Mouse (Mus musculus) cerebellum, postnatal 36 days (tissue): Measurements from ENCODE around the gene Hspa1l.
"Not testable (repeated sequence)": the region's sequence is repeated elsewhere in the genome, so short reads cannot be mapped to it uniquely, and the experiment has no call there.

Experiments used
- DNase-seq, 2 experiments: peaks; one replicate each; pipeline ENCODE4 v3.0.0; 2021 to 2022; ENCODE audit warnings: mixed read lengths in 2 of 2

The Hspa1l gene

GRCm38 (mm10) chr17:34977000-34977399 lies 4.5 kb downstream of the Hspa1l start:
- no peak for DNase-seq

DNA sequence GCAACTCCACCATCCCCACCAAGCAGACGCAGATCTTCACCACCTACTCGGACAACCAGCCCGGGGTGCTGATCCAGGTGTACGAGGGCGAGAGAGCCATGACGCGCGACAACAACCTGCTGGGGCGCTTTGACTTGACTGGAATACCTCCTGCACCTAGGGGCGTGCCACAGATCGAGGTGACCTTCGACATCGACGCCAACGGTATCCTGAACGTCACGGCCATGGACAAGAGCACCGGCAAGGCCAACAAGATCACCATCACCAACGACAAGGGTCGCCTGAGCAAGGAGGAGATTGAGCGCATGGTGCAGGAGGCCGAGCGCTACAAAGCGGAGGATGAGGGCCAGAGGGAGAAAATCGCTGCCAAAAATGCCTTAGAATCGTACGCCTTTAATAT lies 5.7 kb downstream of the Hspa1l start:
- DNase-seq = no peak

DNA sequence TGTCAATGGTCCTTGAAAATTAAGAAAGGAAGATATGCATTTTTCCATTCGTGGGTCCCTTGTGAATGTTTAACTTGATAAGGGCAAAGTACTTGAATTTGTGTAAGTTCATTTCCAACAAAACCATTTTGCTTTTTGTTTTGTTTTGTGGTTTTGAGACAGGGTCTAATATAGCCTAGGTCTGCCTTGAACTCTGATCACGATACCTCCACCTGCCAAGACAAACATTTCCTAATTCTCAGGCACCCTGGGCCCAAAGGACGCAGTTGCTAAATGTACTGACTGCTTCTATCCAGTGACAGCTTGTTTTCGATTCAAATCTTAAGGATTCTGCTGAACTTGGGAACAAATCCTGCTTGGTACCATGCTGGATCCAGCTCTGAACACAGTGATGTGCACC lies 7.1 kb downstream of the Hspa1l start:
- DNase-seq = no peak

GRCm38 (mm10) chr17:34980655-34981054 lies 8.2 kb downstream of the Hspa1l start:
- DNase-seq = no peak

DNA sequence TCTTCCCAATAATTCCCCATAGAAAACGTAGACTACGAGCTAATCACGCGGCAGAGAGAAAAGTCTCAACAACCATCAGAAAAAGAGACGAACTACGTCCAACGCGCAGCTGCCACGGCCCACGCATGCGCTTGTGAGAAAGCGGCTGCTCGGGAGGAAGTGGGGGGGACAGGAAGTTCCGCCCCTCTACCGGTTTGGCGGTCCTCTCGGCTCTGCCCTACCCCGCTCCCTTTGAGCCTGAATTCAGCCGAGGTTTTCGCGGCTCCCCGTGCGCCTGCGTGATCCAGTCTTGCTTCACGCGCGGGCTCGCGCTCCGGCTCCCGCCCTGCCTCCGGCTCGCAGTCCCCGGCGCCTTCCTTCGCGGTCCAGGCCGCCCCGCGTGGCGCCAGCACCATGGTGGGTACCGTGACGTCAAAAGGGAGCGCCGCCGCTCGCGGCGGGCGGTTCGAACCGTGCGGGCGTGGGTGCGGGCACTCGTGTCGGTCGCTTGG lies 9.2 kb downstream of the Hspa1l start, which contains the start of gene Lsm2:
Lsm2 (plus strand) TSS at position 173 of the 491 bp plus-strand sequence.
- peak; percentile 91 for DNase-seq

- no peak for DNase-seq
Observed at GRCm38 (mm10) chr17:34982328-34982727, 9.8 kb downstream of the Hspa1l start.

- peak in 1 of 2 experiments; percentile 35 for DNase-seq
Observed at GRCm38 (mm10) chr17:34984218-34984617, 11.7 kb downstream of the Hspa1l start.

DNA sequence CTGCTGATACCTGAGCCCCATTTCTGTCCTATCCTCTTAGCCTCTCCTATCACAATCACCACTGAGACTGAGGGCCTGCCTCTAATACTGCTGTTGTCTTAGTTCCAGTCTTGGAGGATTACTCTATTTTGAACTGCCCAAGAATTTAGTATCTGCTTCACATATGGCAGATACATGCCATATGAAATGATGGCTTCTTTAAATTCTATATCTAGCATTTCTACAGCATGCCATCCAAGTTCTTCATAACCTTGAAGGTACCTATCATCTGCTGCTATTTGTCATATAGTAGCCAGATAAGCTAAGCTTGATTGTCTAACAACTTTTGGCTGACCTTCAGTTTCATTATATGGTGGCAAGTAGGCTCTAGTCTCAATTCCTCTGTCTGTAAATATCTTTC lies 22.2 kb downstream of the Hspa1l start:
- no peak for DNase-seq

DNA sequence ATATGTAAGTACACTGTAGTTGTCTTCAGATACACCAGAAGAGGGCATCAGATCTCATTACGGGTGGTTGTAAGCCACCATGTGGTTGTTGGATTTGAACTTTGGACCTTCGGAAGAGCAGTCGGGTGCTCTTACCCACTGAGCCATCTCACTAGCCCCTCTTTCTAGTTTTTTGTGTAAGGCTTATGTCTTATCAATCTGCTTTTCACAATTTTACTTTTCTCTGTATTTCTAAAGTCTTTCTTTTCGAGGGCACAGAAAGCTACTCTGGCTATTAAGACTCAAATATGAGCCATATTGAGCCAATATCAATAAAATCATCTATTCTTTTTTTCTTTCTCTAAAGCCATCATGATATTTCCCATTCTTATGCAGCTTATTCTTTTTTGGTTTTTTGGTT lies 22.7 kb downstream of the Hspa1l start:
- DNase-seq = not testable (repeated sequence)

GRCm38 (mm10) chr17:34995927-34996326 lies 23.4 kb downstream of the Hspa1l start:
- not testable (repeated sequence) for DNase-seq

- no peak for DNase-seq
Observed at GRCm38 (mm10) chr17:34996411-34997141, 24.1 kb downstream of the Hspa1l start.

- no peak for DNase-seq
Observed at GRCm38 (mm10) chr17:34997142-34997483, 24.6 kb downstream of the Hspa1l start.

DNA sequence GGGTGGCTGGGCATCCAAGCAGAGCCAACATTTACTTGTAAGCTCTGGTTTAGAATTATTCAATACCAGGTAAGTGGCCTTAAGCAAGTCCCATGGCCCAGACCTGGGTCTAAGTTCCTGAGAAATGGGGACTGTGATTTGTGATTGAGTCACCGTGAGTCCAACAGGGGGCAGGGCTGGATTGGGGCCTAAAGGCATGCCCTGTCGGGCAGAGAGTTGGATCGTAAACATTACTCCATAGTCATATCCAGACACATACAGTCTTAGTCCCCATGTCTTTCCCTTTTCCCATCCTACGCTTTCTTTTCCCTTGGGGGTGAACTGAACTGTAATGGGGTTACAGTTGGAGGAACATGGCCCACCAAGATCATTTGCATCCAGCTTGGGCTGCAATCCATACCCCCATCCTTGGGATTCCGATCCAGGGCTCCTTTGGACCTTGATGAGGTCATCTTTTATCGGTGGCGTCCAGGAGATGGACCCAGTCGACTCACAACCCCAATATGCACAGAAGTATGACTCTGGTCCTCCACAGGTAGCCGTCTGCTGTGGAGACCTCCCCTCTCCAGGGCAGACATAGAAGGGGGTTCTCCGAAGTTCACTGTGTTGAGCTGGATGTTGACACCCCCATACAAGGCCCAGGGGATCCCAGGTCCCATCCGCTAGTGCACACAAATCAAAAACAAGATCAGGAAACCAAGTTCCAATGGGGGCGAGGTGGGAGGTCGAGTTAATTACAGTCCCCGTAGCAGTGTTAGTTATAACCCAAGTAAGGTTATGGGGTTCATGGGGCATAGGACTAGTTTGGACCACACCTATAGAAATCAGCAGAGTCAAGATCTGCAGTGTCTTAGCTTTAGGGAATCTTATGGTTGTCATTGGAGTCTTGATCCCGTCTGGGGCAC lies 26.3 kb downstream of the Hspa1l start:
- DNase-seq = no peak

GRCm38 (mm10) chr17:34999871-35000716 lies 27.6 kb downstream of the Hspa1l start:
- not testable (repeated sequence) for DNase-seq

GRCm38 (mm10) chr17:35000717-35001451 lies 28.4 kb downstream of the Hspa1l start, which contains the start of gene Vars:
Gene Vars (plus strand): TSS chr17:35000987.
- DNase-seq = peak; percentile 83 to 84

GRCm38 (mm10) chr17:35001452-35002152 lies 29.1 kb downstream of the Hspa1l start:
- DNase-seq = peak in 1 of 2 experiments; percentile 29

DNA sequence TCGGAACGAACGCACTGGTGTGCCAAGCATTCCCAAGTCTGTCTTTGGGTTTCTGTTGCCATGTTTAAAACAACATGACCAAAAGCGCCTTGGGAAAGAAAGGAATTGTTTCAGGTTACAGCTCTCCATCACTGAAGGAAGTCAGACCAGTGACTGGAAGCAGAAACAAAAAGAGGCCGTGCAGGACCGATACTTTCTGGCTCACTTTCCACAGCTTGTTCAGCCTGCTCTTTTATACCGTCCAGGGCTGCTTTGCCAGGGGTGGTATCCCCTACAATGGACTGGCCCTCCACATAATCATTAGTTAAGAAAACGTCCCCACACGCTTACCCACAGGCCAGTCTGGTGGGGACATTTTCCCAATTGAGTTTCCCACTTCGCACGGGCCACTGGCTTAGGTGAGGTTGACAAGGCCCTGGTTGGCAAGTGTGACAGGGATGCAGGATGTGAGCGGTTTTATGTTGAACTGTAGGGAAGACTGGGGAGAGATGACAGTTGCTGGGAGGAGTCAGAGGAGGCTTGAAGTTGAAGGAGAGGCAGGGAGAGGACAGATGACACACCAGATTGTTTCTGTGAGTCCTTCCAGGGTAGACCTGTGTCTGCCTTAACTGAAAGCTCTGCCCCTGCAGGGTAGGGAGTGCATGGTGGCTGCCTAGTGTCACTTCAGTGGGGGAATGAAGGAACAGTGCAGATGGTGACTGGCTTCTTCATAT lies 29.8 kb downstream of the Hspa1l start:
- peak in 1 of 2 experiments; percentile 33 for DNase-seq

DNA sequence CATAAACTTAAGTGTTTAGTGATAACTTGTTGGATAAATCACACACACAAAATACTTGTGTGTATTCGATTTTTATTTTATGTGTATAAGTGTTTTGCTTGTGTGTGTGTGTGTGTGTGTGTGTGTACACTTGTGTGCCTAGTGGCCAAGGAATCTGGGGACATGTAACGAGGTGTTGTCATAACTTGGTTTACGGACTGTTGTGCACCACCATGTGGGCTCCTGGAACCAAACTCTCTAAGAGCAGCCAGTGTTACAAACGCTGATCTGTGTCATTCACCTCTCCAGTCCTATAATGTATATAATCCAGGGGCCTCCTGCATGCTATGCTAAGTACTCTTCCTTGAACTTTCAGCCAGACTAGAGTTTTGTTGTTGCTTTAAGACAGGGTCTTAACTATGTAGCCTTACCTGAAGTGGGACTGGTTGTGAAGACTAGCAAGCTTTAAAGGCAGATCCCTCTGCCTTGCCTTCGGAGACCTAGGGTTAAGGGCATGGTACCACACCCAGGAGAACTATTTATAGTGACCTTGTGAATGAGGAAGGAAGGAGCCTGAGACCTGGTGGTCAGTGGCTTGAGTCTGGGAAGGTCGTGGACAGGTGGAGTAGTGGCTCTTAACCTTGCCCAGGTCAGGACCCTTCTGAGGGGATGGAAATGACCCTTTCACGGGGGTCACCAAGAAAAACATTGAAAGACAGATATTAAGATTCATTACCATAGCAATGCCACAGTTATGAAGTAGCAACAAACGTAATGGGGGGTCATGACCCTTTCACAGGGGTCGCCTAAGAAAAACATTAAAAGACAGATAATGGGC lies 30.7 kb downstream of the Hspa1l start:
- no peak for DNase-seq

DNA sequence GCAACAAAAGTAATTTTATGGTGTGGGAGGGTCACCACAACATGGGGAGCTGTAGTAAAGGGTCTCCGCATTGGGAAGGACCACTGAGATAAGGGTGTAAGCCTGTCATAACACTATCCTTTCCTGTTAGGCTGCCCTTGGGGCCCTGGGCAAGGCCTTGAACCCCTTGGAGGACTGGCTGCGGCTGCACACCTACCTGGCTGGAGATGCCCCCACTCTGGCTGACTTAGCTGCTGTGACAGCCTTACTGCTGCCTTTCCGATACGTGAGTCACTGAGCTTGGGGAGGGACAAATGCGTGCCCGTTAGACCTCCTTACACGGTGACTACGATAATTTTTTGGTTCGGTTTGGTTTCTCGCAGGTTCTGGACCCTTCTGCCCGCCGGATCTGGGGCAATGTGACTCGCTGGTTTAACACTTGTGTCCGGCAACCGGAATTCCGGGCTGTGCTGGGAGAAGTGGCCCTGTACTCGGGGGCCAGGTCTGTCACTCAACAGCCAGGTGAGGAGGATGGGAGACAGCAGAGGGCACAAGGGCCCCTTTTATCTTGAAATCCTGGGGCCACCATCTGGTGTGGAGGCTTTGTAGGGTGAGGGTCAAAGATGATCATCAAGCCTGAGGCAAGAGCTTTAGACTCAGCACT lies 31.7 kb downstream of the Hspa1l start:
- no peak for DNase-seq
